Mouse (Mus musculus) erythroblast, embryonic 14.5 days (primary cell): Measurements from ENCODE around the gene Noxred1.

Source experiments
- GATA1 ChIP-seq: IDR thresholded peaks from 2 replicates; pipeline ENCODE4 v1.6.1; 2012; ENCODE audit warnings: low read length, inconsistent platforms, mixed read lengths
- TAL1 ChIP-seq: IDR thresholded peaks from 3 replicates; pipeline ENCODE4 v1.6.1; 2012; ENCODE audit warnings: low read length, inconsistent platforms, mixed read lengths

GRCm38 (mm10) chr12:87278118-87278730 lies 39.7 kb upstream of the Noxred1 start:
- no peak for TF ChIP-seq GATA1
- no peak for TF ChIP-seq TAL1
